Mouse (Mus musculus) frontal cortex, postnatal 25 days (tissue): ENCODE measurements around the gene Gm21987.
A peak's percentile ranks its signal among the peaks of the same experiment; 100 is the strongest.

Experiments used
- DNase-seq, 2 experiments: peaks; one replicate each; pipeline ENCODE4 v3.0.0; 2022; ENCODE audit warnings: low spot score in 2 of 2

Gm21987 gene

GRCm38 (mm10) chr16:38349881-38350280, 3.0 kb downstream of the Gm21987 start:
- no peak for DNase-seq

- DNase-seq = no peak
Measured at GRCm38 (mm10) chr16:38350361-38350855, 3.6 kb downstream of the Gm21987 start.

- DNase-seq = no peak
Measured at GRCm38 (mm10) chr16:38350939-38351338, 4.1 kb downstream of the Gm21987 start.

- DNase-seq = no peak
Measured at GRCm38 (mm10) chr16:38352031-38352430, 5.2 kb downstream of the Gm21987 start.

GRCm38 (mm10) chr16:38352851-38353250, 6.0 kb downstream of the Gm21987 start:
- no peak for DNase-seq

- no peak for DNase-seq
Measured at GRCm38 (mm10) chr16:38353642-38354041, 6.8 kb downstream of the Gm21987 start.

- no peak for DNase-seq
Measured at GRCm38 (mm10) chr16:38354185-38354913, 7.5 kb downstream of the Gm21987 start.

GRCm38 (mm10) chr16:38358256-38358812, 11.5 kb downstream of the Gm21987 start:
- DNase-seq = no peak

GRCm38 (mm10) chr16:38359241-38359640, 12.4 kb downstream of the Gm21987 start:
- no peak for DNase-seq

- DNase-seq = no peak
Measured at GRCm38 (mm10) chr16:38359857-38360256, 13.0 kb downstream of the Gm21987 start.

GRCm38 (mm10) chr16:38360317-38360716, 13.5 kb downstream of the Gm21987 start:
- DNase-seq = no peak

GRCm38 (mm10) chr16:38361933-38362332, 15.1 kb downstream of the Gm21987 start, which contains the start of gene Popdc2:
Gene Popdc2 (plus strand): TSS chr16:38362209.
- DNase-seq = no peak

- no peak for DNase-seq
Measured at GRCm38 (mm10) chr16:38362493-38363255, 15.8 kb downstream of the Gm21987 start.

- no peak for DNase-seq
Measured at GRCm38 (mm10) chr16:38363256-38363595, 16.4 kb downstream of the Gm21987 start.

- DNase-seq = no peak
Measured at GRCm38 (mm10) chr16:38363657-38364056, 16.8 kb downstream of the Gm21987 start.

GRCm38 (mm10) chr16:38365390-38365789, 18.6 kb downstream of the Gm21987 start:
- no peak for DNase-seq

- DNase-seq = no peak
Measured at GRCm38 (mm10) chr16:38366231-38366630, 19.4 kb downstream of the Gm21987 start.

- DNase-seq = peak; percentile 33 to 62
Measured at GRCm38 (mm10) chr16:38368336-38368735, 21.5 kb downstream of the Gm21987 start.

GRCm38 (mm10) chr16:38369000-38369399, 22.2 kb downstream of the Gm21987 start:
- DNase-seq = no peak

GRCm38 (mm10) chr16:38369431-38369830, 22.6 kb downstream of the Gm21987 start:
- DNase-seq = no peak

GRCm38 (mm10) chr16:38369992-38370484, 23.2 kb downstream of the Gm21987 start:
- no peak for DNase-seq

GRCm38 (mm10) chr16:38370633-38371374, 24.0 kb downstream of the Gm21987 start:
- no peak for DNase-seq
